ENCODE assay signal across 8 mouse cellular contexts in the genomic region with DNA sequence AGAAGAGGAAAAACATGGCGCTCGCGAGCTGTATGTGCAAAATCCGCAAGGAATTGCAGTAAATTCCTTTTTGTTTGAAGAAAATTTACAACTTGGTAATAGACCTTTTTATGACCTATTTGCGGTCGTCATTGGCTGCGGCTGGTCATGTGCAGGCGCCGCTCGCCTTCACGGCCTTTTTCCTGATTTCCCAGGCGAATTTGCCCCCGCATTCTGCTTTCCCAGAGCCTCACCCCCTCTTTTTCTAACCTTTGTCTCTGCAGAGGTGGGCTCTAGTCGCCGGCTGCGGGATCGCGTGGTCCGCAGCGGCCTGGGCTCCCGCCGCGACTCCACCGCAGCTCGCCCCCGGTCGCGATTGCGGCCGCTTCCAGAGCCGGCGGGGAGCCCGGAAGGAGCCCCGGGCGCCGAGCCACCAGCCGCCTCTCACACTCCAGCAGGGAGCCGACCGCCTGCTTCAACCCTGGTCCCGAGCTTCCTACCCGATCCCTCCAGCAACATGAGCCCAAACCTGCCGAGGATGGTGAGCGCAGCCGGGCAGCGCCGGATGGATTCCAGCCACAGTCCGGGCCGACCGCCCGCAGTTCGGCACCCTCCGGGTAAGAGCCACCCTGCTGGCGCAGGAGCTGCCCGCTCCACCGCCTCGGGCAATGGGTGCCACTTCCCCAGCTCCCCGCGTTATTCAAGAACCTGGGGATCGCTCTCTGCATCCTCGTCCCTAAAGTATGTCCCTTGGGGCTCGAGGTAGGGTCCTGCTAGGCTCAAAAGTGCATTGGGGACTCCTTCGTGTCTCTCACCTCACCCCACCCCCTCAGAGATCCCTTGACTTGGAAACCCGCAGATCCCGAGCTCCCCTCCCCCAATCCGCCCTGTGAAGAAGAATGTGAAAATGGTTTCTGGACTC. TPM values are rescaled to one million over a fixed set of nuclear protein-coding genes. Genes with fewer than 3 reads are reported as not detected.
DNase-seq lines count a peak whose midpoint lies in the region; ATAC-seq and TF ChIP-seq lines count a peak whose summit lies in the region.

Gene Hoxd3 (plus strand): TSS at position 207 of the 901 bp plus-strand sequence.
Gene Hoxd4 (plus strand): TSS at position 209 of the 901 bp plus-strand sequence.

- ATAC-seq in G1E (ENCODE audit: extremely low read depth, insufficient number of reproducible peaks, low FRiP score, poor library complexity, severe bottlenecking): no peak
- no peak for ATAC-seq in heart, embryonic 14.5 days (ENCODE audit: insufficient number of reproducible peaks, insufficient read depth, low FRiP score, low read depth)
- ATAC-seq in neural tube, embryonic 15.5 days (ENCODE audit: low FRiP score): peak; percentile 81

- peaks cover 33% of the 10 kb centered on the region for H3K27me3 ChIP-seq in G1E (ENCODE audit: insufficient read depth, low read length)
- peaks cover 100% of the 10 kb centered on the region for H3K27me3 ChIP-seq in heart, embryonic 14.5 days (ENCODE audit: control insufficient read depth, insufficient read depth, low read length)
- H3K27me3 ChIP-seq in neural tube, embryonic 15.5 days (replicated peaks): no peaks in the 10 kb centered on the region

- H3K27ac ChIP-seq in heart, embryonic 14.5 days (replicated peaks in 1 of 2; ENCODE audit: control insufficient read depth in 1 of 2, insufficient read depth in 1 of 2, low read depth in 2 of 2, low read length in 2 of 2): no peak within 1 kb of the TSS
- H3K27ac ChIP-seq in neural tube, embryonic 15.5 days (replicated peaks): peak within 1 kb of the TSS; percentile 99

- no peaks in the 10 kb centered on the region for H3K9me3 ChIP-seq in G1E (replicated peaks)
- H3K9me3 ChIP-seq in heart, embryonic 14.5 days (ENCODE audit: control insufficient read depth, low read length): no peaks in the 10 kb centered on the region
- no peaks in the 10 kb centered on the region for H3K9me3 ChIP-seq in neural tube, embryonic 15.5 days (replicated peaks)

- peaks cover 13% of the 10 kb centered on the region for H3K4me1 ChIP-seq in G1E (ENCODE audit: insufficient read depth, low read depth, low read length)
- peaks cover 4 to 8% of the 10 kb centered on the region in 2 experiments; a peak in 3 of 4 replicates for H3K4me1 ChIP-seq in heart, embryonic 14.5 days (ENCODE audit: control insufficient read depth in 2 of 2, insufficient read depth in 2 of 2, low read length in 2 of 2)
- H3K4me1 ChIP-seq in neural tube, embryonic 15.5 days: peaks cover 53% of the 10 kb centered on the region

- peak within 1 kb of the TSS; percentile 31 for H3K9ac ChIP-seq in heart, embryonic 14.5 days (ENCODE audit: low read length)
- peak within 1 kb of the TSS; percentile 98 for H3K9ac ChIP-seq in neural tube, embryonic 15.5 days (replicated peaks)

- DNase-seq in G1E (ENCODE audit: low spot score): no peak
- DNase-seq in adrenal gland, postnatal 25 days: peak; percentile 67
- peak; percentile 76 to 82 for DNase-seq in kidney, postnatal 36 days
- no peak for DNase-seq in cerebellum, postnatal 4 days (ENCODE audit: low spot score in 2 of 2)
- no peak for DNase-seq in spleen, adult 18-20 months
- DNase-seq in yolk sac, embryonic 10.5 days (ENCODE audit: low spot score): no peak

- H3K36me3 ChIP-seq in G1E (replicated peaks): no peaks in the 10 kb centered on the region
- H3K36me3 ChIP-seq in heart, embryonic 14.5 days (ENCODE audit: control insufficient read depth, insufficient read depth, low read length): no peaks in the 10 kb centered on the region
- H3K36me3 ChIP-seq in neural tube, embryonic 15.5 days: no peaks in the 10 kb centered on the region

- TF ChIP-seq CTCF in G1E (IDR thresholded peaks at IDR 0.05; ENCODE audit: low read depth, low read length): no peak

- under 1% methylated on average over 65 of the region's 65 CpGs for WGBS in heart, embryonic 14.5 days
- WGBS in neural tube, embryonic 15.5 days: under 1% methylated on average over 65 of the region's 65 CpGs

- H3K4me3 ChIP-seq in G1E (ENCODE audit: low read depth, low read length): peak within 1 kb of the TSS; percentile 61
- H3K4me3 ChIP-seq in heart, embryonic 14.5 days (ENCODE audit: control insufficient read depth in 1 of 2, insufficient read depth in 1 of 2, low read depth in 1 of 2, low read length in 2 of 2): peak within 1 kb of the TSS; percentile 42 to 43
- peak within 1 kb of the TSS; percentile 75 for H3K4me3 ChIP-seq in neural tube, embryonic 15.5 days (replicated peaks)

- H3K4me2 ChIP-seq in heart, embryonic 14.5 days (ENCODE audit: low read length): peak within 1 kb of the TSS; percentile 70
- peak within 1 kb of the TSS; percentile 60 for H3K4me2 ChIP-seq in neural tube, embryonic 15.5 days

RNA-seq across cellular contexts. Expression of gene Hoxd3, which starts in this region (rescaled TPM):
- total RNA-seq in G1E (2014; fragmentation: Nextera tagmentation) (0.29 and 0.75 TPM in 2 replicates), G1E (2017) (0.22 TPM in 1 of 2 replicates, not detected in the other)
- polyA plus RNA-seq in G1E (2012): 0.17 TPM in 1 of 2 replicates, not detected in the other
- 0.73 and 2.6 TPM in 2 replicates for total RNA-seq in adrenal gland, postnatal 25 days (2021)
- polyA plus RNA-seq in heart, embryonic 14.5 days (2014; fragmentation: Nextera tagmentation; extraction: Ambion mirVana): 0.23 TPM in 1 of 2 replicates, not detected in the other
- 14.5 and 29.1 TPM in 2 replicates for polyA plus RNA-seq in neural tube, embryonic 15.5 days (2015; fragmentation: Nextera tagmentation; extraction: Ambion mirVana)

RNA-seq across cellular contexts. Expression of gene Hoxd4, which starts in this region (rescaled TPM):
- 4.7 and 8.7 TPM in 2 replicates for total RNA-seq in G1E (2014; fragmentation: Nextera tagmentation)
- total RNA-seq in G1E (2017): 2.6 and 4.4 TPM in 2 replicates
- 10.8 and 14.3 TPM in 2 replicates for polyA plus RNA-seq in G1E (2012)
- 27.8 and 34.1 TPM in 2 replicates for total RNA-seq in adrenal gland, postnatal 25 days (2021)
- 0.34 TPM in 1 of 2 replicates, not detected in the other for polyA plus RNA-seq in heart, embryonic 14.5 days (2014; fragmentation: Nextera tagmentation; extraction: Ambion mirVana)
- 4.3 and 4.5 TPM in 2 replicates for polyA plus RNA-seq in neural tube, embryonic 15.5 days (2015; fragmentation: Nextera tagmentation; extraction: Ambion mirVana)

Comparison
In these comparisons a context has a peak if more than half of its experiments do, and no peak if none do; other contexts are left out.
1. RNA of gene Hoxd3 (polyA plus RNA-seq): 14.5 to 29.1 TPM in neural tube, embryonic 15.5 days; 0.23 TPM in heart, embryonic 14.5 days and 0.17 TPM in G1E; every median in the first group is over 10 times any median in the second.
2. DNase-seq: peak in adrenal gland, postnatal 25 days (single experiment) and kidney, postnatal 36 days (2 of 2); none in G1E (single experiment), cerebellum, postnatal 4 days (0 of 2), spleen, adult 18-20 months (0 of 2) and yolk sac, embryonic 10.5 days (single experiment).
3. Peak in every context shown above with its lines, with median percentiles within 50 percentile points of each other: H3K4me3 ChIP-seq.